Mouse (Mus musculus) CH12.LX (cell line): Measurements from ENCODE around the gene Cdc42ep1. TPM values are rescaled to one million over a fixed set of nuclear protein-coding genes. Genes with fewer than 3 reads are reported as not detected.

Experiments used
- DNase-seq: peaks from one replicate; pipeline ENCODE4 v3.0.0-alpha.2; 2013; ENCODE audit errors: extremely low read depth
- H3K27ac ChIP-seq: 2 replicates; pipeline ENCODE4 v1.5.1; 2012; ENCODE audit warnings: low read depth, mild to moderate bottlenecking, control low read depth, moderate library complexity; ENCODE audit not compliant: insufficient read depth
- H3K27me3 ChIP-seq: replicated peaks from 2 replicates; pipeline ENCODE3; 2012; ENCODE audit warnings: inconsistent platforms
- H3K36me3 ChIP-seq, 2 experiments: replicated peaks in 1 of 2; 2 replicates each; pipeline versions ENCODE3 to v1.6.1; 2012; ENCODE audit warnings: inconsistent platforms in 1 of 2, low read length in 1 of 2, mild to moderate bottlenecking in 1 of 2, mixed read lengths in 1 of 2, moderate library complexity in 1 of 2; ENCODE audit not compliant: control insufficient read depth in 1 of 2, insufficient read depth in 1 of 2
- H3K4me1 ChIP-seq, 2 experiments: 2 replicates each; pipeline ENCODE4 v1.6.1; 2012; ENCODE audit warnings: inconsistent platforms in 1 of 2, moderate library complexity in 1 of 2; ENCODE audit not compliant: insufficient read depth in 2 of 2, control insufficient read depth in 1 of 2
- H3K4me2 ChIP-seq: 2 replicates; pipeline ENCODE4 v1.6.1; 2012; ENCODE audit warnings: low read depth, mild to moderate bottlenecking, control low read depth; ENCODE audit not compliant: poor library complexity, insufficient read depth, severe bottlenecking
- H3K4me3 ChIP-seq, 3 experiments: fragments of 150-350 bp in 1 of 3; sonication (generic) in 1 of 3; replicated peaks in 1 of 3; 2 replicates each; pipeline versions ENCODE3 to v1.5.1; 2011 to 2012; ENCODE audit warnings: low read depth in 2 of 3, low read length in 2 of 3, mild to moderate bottlenecking in 2 of 3, moderate library complexity in 2 of 3, control low read depth in 1 of 3, improper control_type of control experiment in 1 of 3, inconsistent platforms in 1 of 3, mixed read lengths in 1 of 3; ENCODE audit not compliant: poor library complexity in 1 of 3
- H3K79me2 ChIP-seq: replicated peaks from 2 replicates; pipeline ENCODE4 v1.6.1; 2012; ENCODE audit warnings: mild to moderate bottlenecking, moderate library complexity; ENCODE audit not compliant: control insufficient read depth, poor library complexity, insufficient read depth, severe bottlenecking; ENCODE audit errors: extremely low read depth
- H3K9ac ChIP-seq: 2 replicates; pipeline ENCODE4 v1.6.1; 2012; ENCODE audit warnings: low read depth, mild to moderate bottlenecking, control low read depth, moderate library complexity; ENCODE audit not compliant: insufficient read depth
- H3K9me3 ChIP-seq: replicated peaks from 2 replicates; pipeline ENCODE3; 2012; ENCODE audit warnings: low read length, inconsistent platforms, mixed read lengths
- CHD1 ChIP-seq: IDR thresholded peaks from 2 replicates; pipeline ENCODE4 v1.6.1; 2012; ENCODE audit warnings: low read depth, low read length, improper control_type of control experiment, inconsistent platforms
- CHD2 ChIP-seq: IDR thresholded peaks from 2 replicates; pipeline ENCODE4 v1.6.1; 2011; ENCODE audit warnings: low read length, improper control_type of control experiment
- CTCF ChIP-seq, 2 experiments: IDR thresholded peaks in 1 of 2; conservative IDR thresholded peaks in 1 of 2; 2 replicates each; pipeline ENCODE4 v1.5.1; 2011 to 2012; ENCODE audit warnings: low read depth in 2 of 2, low read length in 2 of 2, improper control_type of control experiment in 1 of 2, inconsistent platforms in 1 of 2, mild to moderate bottlenecking in 1 of 2, moderate library complexity in 1 of 2
- ELF1 ChIP-seq: IDR thresholded peaks from 2 replicates; pipeline ENCODE4 v1.6.1; 2014; ENCODE audit warnings: low read depth, mild to moderate bottlenecking, inconsistent platforms, low read length, improper control_type of control experiment
- EP300 ChIP-seq: IDR thresholded peaks from 2 replicates; pipeline ENCODE4 v1.6.1; 2011; ENCODE audit warnings: low read length, improper control_type of control experiment
- ETS1 ChIP-seq: conservative IDR thresholded peaks from 2 replicates; pipeline ENCODE4 v1.6.1; 2012; ENCODE audit warnings: low read depth, mild to moderate bottlenecking, inconsistent platforms, low read length, improper control_type of control experiment, moderate library complexity
- HCFC1 ChIP-seq: IDR thresholded peaks from 2 replicates; pipeline ENCODE4 v1.6.1; 2012; ENCODE audit warnings: low read depth, mild to moderate bottlenecking, inconsistent platforms, low read length, improper control_type of control experiment
- IRF4 ChIP-seq: IDR thresholded peaks from 2 replicates; pipeline ENCODE4 v1.6.1; 2014; ENCODE audit warnings: low read depth, mild to moderate bottlenecking, inconsistent platforms, low read length, improper control_type of control experiment
- JUN ChIP-seq: IDR thresholded peaks from 2 replicates; pipeline ENCODE4 v1.6.1; 2011; ENCODE audit warnings: low read depth, mild to moderate bottlenecking, low read length, improper control_type of control experiment, moderate library complexity; ENCODE audit not compliant: insufficient read depth
- MAFK ChIP-seq: IDR thresholded peaks from 2 replicates; pipeline ENCODE4 v1.6.1; 2011; ENCODE audit warnings: low read length, improper control_type of control experiment; ENCODE audit not compliant: insufficient replicate concordance
- MAX ChIP-seq: IDR thresholded peaks from 2 replicates; pipeline ENCODE4 v1.6.1; 2011; ENCODE audit warnings: low read length, improper control_type of control experiment
- MAZ ChIP-seq: IDR thresholded peaks from 2 replicates; pipeline ENCODE4 v1.6.1; 2012; ENCODE audit warnings: low read depth, mild to moderate bottlenecking, inconsistent platforms, low read length, improper control_type of control experiment, moderate library complexity
- MEF2A ChIP-seq: IDR thresholded peaks from 2 replicates; pipeline ENCODE4 v1.6.1; 2014; ENCODE audit warnings: low read depth, mild to moderate bottlenecking, inconsistent platforms, low read length, improper control_type of control experiment, borderline replicate concordance
- NELFE ChIP-seq: IDR thresholded peaks from 2 replicates; pipeline ENCODE4 v1.6.1; 2011; ENCODE audit warnings: low read depth, low read length, improper control_type of control experiment
- NRF1 ChIP-seq: IDR thresholded peaks from 2 replicates; pipeline ENCODE4 v1.6.1; 2014; ENCODE audit warnings: low read depth, mild to moderate bottlenecking, inconsistent platforms, low read length, improper control_type of control experiment, moderate library complexity
- PAX5 ChIP-seq: IDR thresholded peaks from 2 replicates; pipeline ENCODE4 v1.6.1; 2012; ENCODE audit warnings: low read length, inconsistent platforms, mixed read lengths
- POLR2A ChIP-seq: IDR thresholded peaks from 2 replicates; pipeline ENCODE4 v1.6.1; 2011; ENCODE audit warnings: low read depth, mild to moderate bottlenecking, improper control_type of control experiment, low read length
- POLR2AphosphoS2 ChIP-seq: IDR thresholded peaks from 2 replicates; pipeline ENCODE4 v1.6.1; 2011; ENCODE audit warnings: low read depth, low read length, improper control_type of control experiment
- RAD21 ChIP-seq: IDR thresholded peaks from 2 replicates; pipeline ENCODE4 v1.6.1; 2011; ENCODE audit warnings: low read depth, mild to moderate bottlenecking, low read length, improper control_type of control experiment, moderate library complexity
- RCOR1 ChIP-seq: conservative IDR thresholded peaks from 2 replicates; pipeline ENCODE4 v1.6.1; 2012; ENCODE audit warnings: low read depth, mild to moderate bottlenecking, inconsistent platforms, low read length, improper control_type of control experiment
- SMC3 ChIP-seq: IDR thresholded peaks from 2 replicates; pipeline ENCODE4 v1.6.1; 2011; ENCODE audit warnings: low read depth, low read length, improper control_type of control experiment
- TCF12 ChIP-seq: IDR thresholded peaks from 2 replicates; pipeline ENCODE4 v1.6.1; 2014; ENCODE audit warnings: low read depth, mild to moderate bottlenecking, inconsistent platforms, low read length, improper control_type of control experiment
- ZC3H11A ChIP-seq: IDR thresholded peaks from 2 replicates; pipeline ENCODE4 v1.6.1; 2012; ENCODE audit warnings: low read depth, mild to moderate bottlenecking, inconsistent platforms, low read length, improper control_type of control experiment
- ZMIZ1 ChIP-seq: IDR thresholded peaks from 2 replicates; pipeline ENCODE4 v1.6.1; 2012; ENCODE audit warnings: low read depth, mild to moderate bottlenecking, inconsistent platforms, low read length, improper control_type of control experiment
- ZNF384 ChIP-seq: IDR thresholded peaks from 2 replicates; pipeline ENCODE4 v1.6.1; 2012; ENCODE audit warnings: low read depth, low read length, improper control_type of control experiment, inconsistent platforms
- dilution Hi-C: fragments of 300-500 bp; cut with MboI; formaldehyde crosslinking; loops from 2 replicates; pipeline ENCODE4 v1.14.3; 2020; ENCODE audit warnings: low sequenced_read_pairs; ENCODE audit not compliant: extremely low pct_unique_long_range_greater_than_20kb, extremely low pct_ligation_motif_present
- in situ Hi-C: fragments of 300-500 bp; cut with MboI; formaldehyde crosslinking; loops from 3 replicates; pipeline ENCODE4 v1.14.3; 2019; ENCODE audit warnings: low sequenced_read_pairs, low pct_ligation_motif_present, low pct_unique_long_range_greater_than_20kb, mixed read lengths
- polyA plus RNA-seq: library from polyadenylated mRNA; unstranded; fragments of >175 nt; gene quantifications from 2 replicates; pipeline ENCODE4 v1.2.1, GENCODE M21; 2012; ENCODE audit warnings: low read depth; ENCODE audit not compliant: insufficient read length
- total RNA-seq, 2 experiments: library from RNA; depleted of rRNA; stranded (reverse); fragments of 300-350 nt in 1 of 2; fragments of >200 nt in 1 of 2; gene quantifications; 2 replicates each; pipeline ENCODE4 v1.2.3; 2012 to 2014

Gene Cdc42ep1
- total and polyA plus RNA-seq, 3 experiments = not detected

- Histone ChIP-seq H3K9ac (no peak overlapping the region), H3K36me3 (peaks cover 5 to 15% of the 10 kb centered on the region in 2 experiments), H3K4me1 (peaks cover 0 to 28% of the 10 kb centered on the region in 2 experiments; a peak in 2 of 4 replicates), H3K27me3 (peaks cover 29% of the 10 kb centered on the region), H3K4me2 (no peak overlapping the region), H3K4me3 (no peak overlapping the region), H3K27ac (no peak overlapping the region)
- no peak for DNase-seq
- no peak for TF ChIP-seq MAX
- TF ChIP-seq, all 38 proteins: peak for 0
- dilution Hi-C loops (no loop called here), in situ Hi-C loops (no loop called here)
- Histone ChIP-seq H3K79me2 (0 out of 2 replicates have a peak, but pooled peaks cover 4% of the 10 kb centered on the region), H3K9me3 (no peaks in the 10 kb centered on the region)
Measured at GRCm38 (mm10) chr15:78875537-78875936, 33.1 kb downstream of the Cdc42ep1 start.

DNA sequence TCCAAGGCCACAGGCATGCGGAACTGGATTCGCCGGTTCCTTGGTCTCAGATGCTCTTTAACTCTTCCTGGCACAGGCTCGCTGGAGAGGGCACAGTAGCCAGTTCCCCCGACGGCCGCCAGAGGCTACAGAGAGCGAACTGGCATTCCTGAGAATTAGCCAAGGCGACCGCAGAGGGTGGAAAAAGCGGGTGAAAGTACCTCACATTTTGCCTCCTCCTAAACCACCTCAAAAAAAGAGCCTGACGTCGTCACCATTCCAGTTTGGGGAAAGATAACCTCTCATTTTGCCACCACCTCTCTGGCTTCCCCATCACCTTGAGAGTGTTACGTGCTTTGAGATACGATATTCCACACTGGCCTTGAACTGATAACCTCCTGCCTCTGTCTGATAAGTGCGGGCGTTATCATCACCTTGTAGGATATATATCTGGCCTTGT lies 33.9 kb downstream of the Cdc42ep1 start:
- Histone ChIP-seq H3K27ac (no peak overlapping the region), H3K4me3 (peak overlapping the region; percentile 49 to 75 (median 68)), H3K9me3 (no peaks in the 10 kb centered on the region), H3K36me3 (peaks cover 9 to 23% of the 10 kb centered on the region in 2 experiments), H3K4me2 (peak overlapping the region; percentile 80), H3K79me2 (0 out of 2 replicates have a peak, but pooled peaks cover 4% of the 10 kb centered on the region), H3K4me1 (peaks cover 0 to 28% of the 10 kb centered on the region in 2 experiments; a peak in 2 of 4 replicates), H3K27me3 (peaks cover 29% of the 10 kb centered on the region), H3K9ac (peak overlapping the region; percentile 79)
- TF ChIP-seq IRF4 = peak; percentile 26; the same call in 1 of the 2 replicates
- 0 out of 2 replicates have a peak, but pooled peaks have one; percentile 31 for TF ChIP-seq MEF2A
- TF ChIP-seq EP300 = peak; percentile 44; the same call in 1 of the 2 replicates
- no peak for TF ChIP-seq POLR2AphosphoS2
- TF ChIP-seq ZC3H11A = no peak
- peak; percentile 29 for TF ChIP-seq HCFC1
- TF ChIP-seq POLR2A = no peak
- TF ChIP-seq PAX5 = no peak
- TF ChIP-seq CHD1 = no peak
- TF ChIP-seq JUN = no peak
- TF ChIP-seq RCOR1 = no peak
- TF ChIP-seq CTCF (conservative IDR thresholded peaks at IDR 0.05 in 1 of 2, IDR thresholded peaks at IDR 0.05 in 1 of 2; ENCODE audit: low read depth in 2 of 2, low read length in 2 of 2) = peak; percentile 48 to 69; a peak in 3 of 4 replicates
- TF ChIP-seq ETS1 = no peak
- no peak for TF ChIP-seq ZNF384
- TF ChIP-seq TCF12 = peak; percentile 29; the same call in 1 of the 2 replicates
- TF ChIP-seq RAD21 = peak; percentile 26
- no peak for TF ChIP-seq MAX
- no peak for TF ChIP-seq MAFK
- TF ChIP-seq NELFE = 0 out of 2 replicates have a peak, but pooled peaks have one; percentile 20
- TF ChIP-seq SMC3 = peak; percentile 41
- no peak for TF ChIP-seq MAZ
- no peak for TF ChIP-seq ZMIZ1
- TF ChIP-seq NRF1 = no peak
- TF ChIP-seq CHD2 = 0 out of 2 replicates have a peak, but pooled peaks have one; percentile 28
- TF ChIP-seq ELF1 = 0 out of 2 replicates have a peak, but pooled peaks have one; percentile 23
- in situ Hi-C loops = no loop called here
- dilution Hi-C loops = no loop called here
- peak; percentile 57 for DNase-seq
